Mouse (Mus musculus) heart, adult 2 months (tissue): ENCODE data around the gene Zc3h8. TPM values are rescaled to one million over a fixed set of nuclear protein-coding genes. Genes with fewer than 3 reads are reported as not detected.

Experiments used
- DNase-seq, 2 experiments: peaks; one replicate each; pipeline ENCODE4 v3.0.0; 2021
- H3K27ac ChIP-seq: fragments of 200-600 bp; 2 replicates; pipeline ENCODE4 v1.8.1; 2022
- H3K27me3 ChIP-seq: fragments of 200-500 bp; 2 replicates; pipeline ENCODE4 v1.6.1; 2012; ENCODE audit warnings: mild to moderate bottlenecking, low read length, inconsistent platforms, mixed read lengths; ENCODE audit not compliant: control insufficient read depth, insufficient read depth
- H3K36me3 ChIP-seq: fragments of 200-500 bp; 2 replicates; pipeline ENCODE4 v1.6.1; 2012; ENCODE audit warnings: low read length, inconsistent platforms; ENCODE audit not compliant: control insufficient read depth, insufficient read depth
- H3K4me1 ChIP-seq: fragments of 200-500 bp; 2 replicates; pipeline ENCODE4 v1.6.1; 2011; ENCODE audit warnings: low read length; ENCODE audit not compliant: control insufficient read depth, insufficient read depth
- H3K4me3 ChIP-seq: fragments of 200-600 bp; 2 replicates; pipeline ENCODE4 v1.8.1; 2022
- H3K79me2 ChIP-seq: fragments of 200-500 bp; replicated peaks from 2 replicates; pipeline ENCODE4 v1.6.1; 2012; ENCODE audit warnings: mild to moderate bottlenecking, inconsistent platforms, low read length, moderate library complexity, mixed read lengths; ENCODE audit not compliant: control insufficient read depth, insufficient read depth
- H3K9ac ChIP-seq: fragments of 200-500 bp; 2 replicates; pipeline ENCODE4 v1.6.1; 2012; ENCODE audit warnings: low read depth, mild to moderate bottlenecking, control low read depth, inconsistent platforms, low read length, mixed read lengths
- CTCF ChIP-seq: fragments of 200-600 bp; IDR thresholded peaks from 2 replicates; pipeline ENCODE4 v1.8.1; 2022; ENCODE audit warnings: antibody characterized with exemption, mild to moderate bottlenecking, moderate library complexity
- EP300 ChIP-seq: fragments of 200-500 bp; IDR thresholded peaks from 2 replicates; pipeline ENCODE4 v1.6.1; 2011; ENCODE audit warnings: low read depth, low read length, control low read depth; ENCODE audit not compliant: insufficient read depth
- POLR2A ChIP-seq: fragments of 200-500 bp; IDR thresholded peaks from 2 replicates; pipeline ENCODE4 v1.6.1; 2011; ENCODE audit warnings: mild to moderate bottlenecking, low read depth, low read length, control low read depth; ENCODE audit not compliant: insufficient read depth
- WGBS: fragments of 180-500 bp; shearing (Covaris S2); methylation state at CpG from one replicate; pipeline ENCODE4 v1.1.7; 2018; 5-methylcytosine and 5-hydroxymethylcytosine counted together
- intact Hi-C: fragments of 180-260 bp; cut with DNase I; formaldehyde crosslinking; loops from one replicate; pipeline ENCODE4 v1.15.1; 2025
- polyA plus RNA-seq: library from polyadenylated mRNA; depleted of rRNA; stranded (reverse); fragments of >200 nt; gene quantifications from 2 replicates; pipeline ENCODE4 v1.2.3, GENCODE M21; 2012
- total RNA-seq, 2 experiments: library from RNA; stranded (reverse); gene quantifications; 2 replicates each; pipeline ENCODE4 v1.2.3; 2021

Zc3h8 gene
- total and polyA plus RNA-seq, 3 experiments: 1.6 to 8.3 (median 5.9) TPM

- Histone ChIP-seq H3K4me1 (peaks cover 4% of the 10 kb centered on the region), H3K9ac (peak within 1 kb of the TSS; percentile 97), H3K4me3 (peak within 1 kb of the TSS; percentile 99), H3K79me2 (no peaks in the 10 kb centered on the region), H3K36me3 (no peaks in the 10 kb centered on the region; the same call in none of the 2 replicates), H3K27me3 (no peaks in the 10 kb centered on the region), H3K27ac (peak within 1 kb of the TSS; percentile 98)
- WGBS: 4% methylated on average over 80 of the region's 80 CpGs
- intact Hi-C loops: loop anchor here (1.0 to 5.0 kb wide), 4 partner anchors 24 to 329 kb away; partner anchors contain the start of genes Chchd5, Ckap2l, Ttl and Zc3h8
- peak; percentile 88 for DNase-seq
- peak; percentile 28; the same call in 1 of the 2 replicates for TF ChIP-seq POLR2A
- 0 out of 2 replicates have a peak, but pooled peaks have one; percentile 9 for TF ChIP-seq EP300
- no peak for TF ChIP-seq CTCF
Observed at GRCm38 (mm10) chr2:128967661-128968441, 24.0 kb upstream of the Zc3h8 start, which contains the start of gene Gm10762. Gene Gm10762 (minus strand): TSS chr2:128967725.

- TF ChIP-seq CTCF (no peak), POLR2A (peak; percentile 89), EP300 (peak; percentile 68; the same call in 1 of the 2 replicates)
- intact Hi-C loops: loop anchor here (1.0 to 5.0 kb wide), 4 partner anchors 23 to 330 kb away; partner anchors contain the start of genes Chchd5, Ckap2l, Ttl and Zc3h8
- H3K27me3 ChIP-seq: no peaks in the 10 kb centered on the region
- under 1% methylated on average over 65 of the region's 65 CpGs for WGBS
- no peaks in the 10 kb centered on the region; the same call in 1 of the 2 replicates for H3K36me3 ChIP-seq
- H3K27ac ChIP-seq: peak within 1 kb of the TSS; percentile 98
- H3K9ac ChIP-seq: peak within 1 kb of the TSS; percentile 97
- H3K79me2 ChIP-seq: no peaks in the 10 kb centered on the region
- peak; percentile 99 for DNase-seq
- H3K4me3 ChIP-seq: peak within 1 kb of the TSS; percentile 99
- H3K4me1 ChIP-seq: peaks cover 3% of the 10 kb centered on the region; the same call in 1 of the 2 replicates
Observed at GRCm38 (mm10) chr2:128966641-128967580, 23.0 kb upstream of the Zc3h8 start, which contains the start of gene Zc3h6. Gene Zc3h6 (plus strand): TSS chr2:128967402.

GRCm38 (mm10) chr2:128966236-128966635, 22.4 kb upstream of the Zc3h8 start:
- peak overlapping the region; percentile 99 for H3K4me3 ChIP-seq
- H3K27me3 ChIP-seq: no peaks in the 10 kb centered on the region
- H3K36me3 ChIP-seq: no peaks in the 10 kb centered on the region; the same call in 1 of the 2 replicates
- peak overlapping the region; percentile 98 for H3K27ac ChIP-seq
- peaks cover 3% of the 10 kb centered on the region; the same call in 1 of the 2 replicates for H3K4me1 ChIP-seq
- no peak for TF ChIP-seq EP300
- H3K9ac ChIP-seq: no peak overlapping the region
- intact Hi-C loops: loop anchor here (5.0 kb wide), 3 partner anchors 101 to 331 kb away; partner anchors contain the start of genes Chchd5, Ckap2l and Ttl
- no peaks in the 10 kb centered on the region for H3K79me2 ChIP-seq
- no peak for DNase-seq
- 26% methylated on average over 6 of the region's 6 CpGs for WGBS

GRCm38 (mm10) chr2:128965505-128966105, 21.7 kb upstream of the Zc3h8 start:
- H3K27me3 ChIP-seq: no peaks in the 10 kb centered on the region
- H3K27ac ChIP-seq: no peak overlapping the region
- TF ChIP-seq POLR2A (no peak), EP300 (no peak), CTCF (no peak)
- no peak for DNase-seq
- 89% methylated on average over 5 of the region's 5 CpGs for WGBS
- no peak overlapping the region for H3K9ac ChIP-seq
- no peaks in the 10 kb centered on the region for H3K36me3 ChIP-seq
- intact Hi-C loops: loop anchor here (5.0 kb wide), 3 partner anchors 102 to 332 kb away; partner anchors contain the start of genes Chchd5, Ckap2l and Ttl
- H3K79me2 ChIP-seq: no peaks in the 10 kb centered on the region
- peaks cover 3% of the 10 kb centered on the region; the same call in 1 of the 2 replicates for H3K4me1 ChIP-seq
- no peak overlapping the region for H3K4me3 ChIP-seq

- Histone ChIP-seq H3K4me1 (no peaks in the 10 kb centered on the region), H3K9ac (no peak overlapping the region), H3K27me3 (no peaks in the 10 kb centered on the region), H3K79me2 (no peaks in the 10 kb centered on the region), H3K4me3 (no peak overlapping the region), H3K27ac (no peak overlapping the region), H3K36me3 (no peaks in the 10 kb centered on the region)
- DNase-seq: no peak
- intact Hi-C loops: no loop called here
- no peak for TF ChIP-seq CTCF
- TF ChIP-seq POLR2A: no peak
- TF ChIP-seq EP300: no peak
Observed at GRCm38 (mm10) chr2:128954186-128954585, 10.3 kb upstream of the Zc3h8 start.
